Mouse (Mus musculus) layer of hippocampus, adult 11-12 months (tissue): ENCODE measurements around the gene Gzme.
"Not testable (repeated sequence)": the region's sequence is repeated elsewhere in the genome, so short reads cannot be mapped to it uniquely, and the experiment has no call there.

Experiments used
- DNase-seq: peaks from one replicate; pipeline ENCODE4 v3.0.0; 2022; ENCODE audit warnings: low spot score

Gene Gzme

GRCm38 (mm10) chr14:56120525-56120924 lies at the start of gene Gzme:
Gzme (minus strand) TSS chr14:56120625.
- DNase-seq = no peak

DNA sequence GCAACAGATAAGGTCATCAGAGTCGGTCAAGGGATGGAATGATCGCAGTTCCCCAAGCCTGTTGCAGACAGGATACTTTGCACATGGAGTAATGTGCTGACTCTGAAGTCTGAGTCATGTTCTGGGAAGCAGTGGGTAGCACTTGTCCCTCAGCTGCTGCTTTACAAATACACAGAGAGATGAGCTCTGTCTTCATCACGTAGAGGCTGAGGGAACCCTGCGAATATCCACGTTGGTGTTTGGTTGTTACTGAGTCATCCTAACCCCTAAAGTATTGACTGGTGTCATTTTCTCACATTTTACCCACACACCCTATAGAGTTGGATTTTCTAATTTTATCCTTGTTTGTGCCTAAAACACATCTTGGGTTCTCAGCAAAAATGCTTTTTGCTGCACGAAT lies 47.6 kb upstream of the Gzme start:
- no peak for DNase-seq

- DNase-seq = no peak
These were observed 41.7 kb upstream of the Gzme start for GRCm38 (mm10) chr14:56162109-56162508.

GRCm38 (mm10) chr14:56159479-56159878 lies 39.1 kb upstream of the Gzme start, which contains the start of gene Gzmg:
Gzmg (minus strand) TSS chr14:56159579.
- not testable (repeated sequence) for DNase-seq

DNA sequence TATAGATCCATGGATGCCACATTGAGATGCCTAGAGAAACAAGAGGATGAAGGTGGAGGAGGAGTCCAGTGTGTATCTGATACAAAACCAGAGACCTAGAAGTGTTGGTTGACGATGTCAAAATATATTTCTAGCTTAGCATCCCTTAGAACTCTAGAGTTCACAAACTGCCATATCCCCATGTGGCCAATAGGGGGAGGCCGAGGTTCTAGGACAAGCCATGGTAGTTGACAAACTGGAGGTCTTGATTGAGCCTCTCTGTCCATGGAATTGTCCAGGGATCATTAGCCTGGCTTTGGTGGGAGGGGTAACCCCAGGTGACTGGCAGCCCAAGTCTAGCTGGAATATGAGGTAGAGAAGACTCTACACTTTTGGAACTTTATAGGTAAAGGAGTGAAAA lies 34.9 kb upstream of the Gzme start:
- no peak for DNase-seq

GRCm38 (mm10) chr14:56133675-56134074 lies 13.2 kb upstream of the Gzme start:
- DNase-seq = not testable (repeated sequence)

- DNase-seq = not testable (repeated sequence)
These were observed 12.1 kb upstream of the Gzme start, which contains the start of gene Gzmd for GRCm38 (mm10) chr14:56132508-56132907. Gzmd (minus strand) TSS chr14:56132608.

DNA sequence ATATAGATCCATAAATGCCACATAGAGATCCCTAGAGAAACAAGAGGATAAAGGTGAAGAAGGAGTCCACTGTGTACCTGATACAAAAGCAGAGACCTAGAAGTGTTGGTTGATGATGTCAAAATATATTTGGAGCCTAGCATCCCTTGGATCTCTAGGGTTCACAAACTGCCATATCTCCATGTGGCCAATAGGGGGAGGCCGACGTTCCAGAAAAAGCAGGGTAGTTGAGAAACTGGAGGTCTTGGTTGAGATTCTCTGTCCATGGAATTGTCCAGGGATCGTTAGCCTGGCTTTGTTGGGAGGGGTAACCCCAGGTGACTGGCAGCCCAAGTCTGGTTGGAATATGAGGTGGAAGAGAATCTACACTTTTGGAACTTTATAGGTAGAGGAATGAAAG lies 7.9 kb upstream of the Gzme start:
- no peak for DNase-seq

GRCm38 (mm10) chr14:56123516-56123915 lies 3.1 kb upstream of the Gzme start:
- DNase-seq = no peak

DNA sequence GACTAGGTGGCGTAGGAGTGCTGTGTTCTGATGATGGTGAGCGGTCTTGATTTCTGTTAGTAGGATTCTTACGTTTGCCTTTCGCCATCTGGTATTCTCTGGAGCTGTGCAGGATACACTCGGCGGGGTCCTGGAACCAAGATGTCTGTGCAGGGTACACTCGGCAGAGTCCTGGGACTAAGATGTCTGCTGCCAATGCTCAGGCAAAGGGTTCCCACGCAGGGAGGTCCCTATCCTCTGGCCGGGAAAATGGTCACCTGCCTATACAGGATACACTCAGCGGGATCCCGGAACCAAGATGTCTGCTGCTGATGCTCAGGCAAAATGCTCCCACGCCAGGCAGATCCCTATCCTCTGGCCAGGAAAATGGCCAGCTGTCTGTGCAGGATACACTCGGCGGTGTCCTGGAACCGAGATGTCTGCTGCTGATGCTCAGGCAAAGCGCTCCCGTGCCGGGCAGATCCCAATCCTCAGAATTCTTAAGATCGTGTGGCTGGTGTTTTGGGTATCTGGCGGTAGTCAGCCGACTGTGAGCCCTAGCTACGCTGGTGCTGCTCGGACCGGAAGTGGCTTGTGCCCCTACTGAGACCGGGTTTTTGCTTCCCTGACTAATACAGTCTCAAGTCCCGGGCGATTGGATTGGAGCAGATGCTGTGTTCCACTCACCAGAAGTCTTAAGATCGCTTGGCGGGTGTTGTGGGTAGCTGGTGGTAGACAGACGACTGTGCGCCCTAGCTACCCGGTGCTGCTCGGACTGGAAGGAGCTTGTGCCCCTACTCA lies 4.7 kb downstream of the Gzme start:
- DNase-seq = not testable (repeated sequence)

DNA sequence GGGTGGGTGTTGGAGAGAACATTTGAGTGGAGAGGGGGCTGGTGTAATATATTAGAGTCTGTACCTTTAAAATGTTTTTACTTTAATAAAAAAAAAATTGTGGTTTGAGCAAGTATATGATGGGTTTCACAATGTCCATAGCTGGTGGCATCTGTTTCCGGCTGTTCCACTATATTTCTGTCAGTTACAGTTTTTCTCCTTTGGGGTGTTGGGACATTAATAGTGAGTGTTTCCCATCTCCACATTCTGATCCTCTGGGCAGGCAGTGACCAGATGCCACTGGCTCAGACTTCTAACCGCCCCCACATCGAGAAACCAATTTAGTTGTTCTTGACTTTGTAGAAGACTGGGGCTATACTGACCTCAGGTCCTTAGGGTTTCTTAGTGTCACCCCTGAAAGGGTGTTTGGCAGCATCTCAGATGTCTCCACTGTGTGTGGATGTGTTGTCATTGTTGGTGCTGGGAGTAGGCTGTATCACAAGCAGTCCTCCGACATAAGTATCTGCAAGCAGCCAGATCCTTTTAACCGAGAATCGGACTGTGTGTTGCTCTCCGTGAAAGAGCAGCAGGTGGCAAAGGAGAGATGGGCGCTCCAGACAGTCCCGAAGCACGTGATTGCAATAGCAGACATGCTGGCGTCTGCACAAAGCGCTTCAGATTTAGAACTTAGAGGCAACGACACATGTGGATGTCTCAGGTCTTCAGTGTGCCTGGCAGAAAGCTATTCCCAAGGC lies 14.8 kb downstream of the Gzme start:
- DNase-seq = no peak

- no peak for DNase-seq
These were observed 15.4 kb downstream of the Gzme start for GRCm38 (mm10) chr14:56105016-56105415.

GRCm38 (mm10) chr14:56103452-56103851 lies 17.0 kb downstream of the Gzme start:
- DNase-seq = no peak

DNA sequence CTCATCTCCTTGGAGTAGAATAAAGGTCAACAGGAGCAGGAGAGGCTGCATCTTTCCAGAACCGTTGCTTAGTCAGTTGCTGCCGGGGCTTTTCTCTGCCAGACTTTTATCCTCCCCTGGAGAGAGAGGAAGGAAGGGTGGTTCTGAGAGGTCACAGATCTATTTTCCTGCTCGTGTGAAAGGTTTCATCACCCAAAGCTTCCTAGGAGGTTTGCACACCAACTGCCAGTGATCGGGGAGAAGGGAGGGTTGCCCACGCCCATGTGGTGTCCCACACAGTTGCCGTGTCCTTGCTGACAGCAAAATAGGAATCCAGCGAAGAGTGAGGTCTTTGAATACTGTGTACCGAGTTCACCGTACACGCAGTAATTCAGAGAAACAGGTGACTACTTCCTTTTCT lies 18.0 kb downstream of the Gzme start, which contains the start of gene Ctsg:
TSS of gene Ctsg (minus strand) at position 189 of the 400 bp plus-strand sequence.
- DNase-seq = no peak

DNA sequence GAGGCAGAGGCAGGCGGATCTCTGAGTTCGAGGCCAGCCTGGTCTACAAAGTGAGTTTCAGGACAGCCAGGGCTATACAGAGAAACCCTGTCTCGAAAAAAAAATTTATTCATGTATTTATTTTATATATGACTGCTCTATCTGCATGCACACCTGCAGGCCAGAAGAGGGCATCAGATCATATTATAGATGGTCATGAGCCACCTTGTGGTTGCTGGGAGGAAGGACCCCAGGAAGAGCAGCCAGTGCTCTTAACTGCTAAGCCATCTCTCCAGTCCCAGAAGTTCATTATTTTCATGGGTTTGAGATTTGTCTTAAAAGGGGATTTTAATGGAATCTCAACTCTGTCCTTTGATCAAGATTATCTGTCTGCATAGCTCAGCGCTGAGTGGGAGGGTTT lies 21.5 kb downstream of the Gzme start:
- no peak for DNase-seq

GRCm38 (mm10) chr14:56097597-56097996 lies 22.8 kb downstream of the Gzme start:
- no peak for DNase-seq

GRCm38 (mm10) chr14:56093353-56093752 lies 27.1 kb downstream of the Gzme start:
- no peak for DNase-seq

GRCm38 (mm10) chr14:56086711-56087110 lies 33.7 kb downstream of the Gzme start:
- no peak for DNase-seq

GRCm38 (mm10) chr14:56085167-56085566 lies 35.3 kb downstream of the Gzme start, which contains the start of gene Mcpt8:
Mcpt8 (minus strand) TSS chr14:56085273.
- no peak for DNase-seq

DNA sequence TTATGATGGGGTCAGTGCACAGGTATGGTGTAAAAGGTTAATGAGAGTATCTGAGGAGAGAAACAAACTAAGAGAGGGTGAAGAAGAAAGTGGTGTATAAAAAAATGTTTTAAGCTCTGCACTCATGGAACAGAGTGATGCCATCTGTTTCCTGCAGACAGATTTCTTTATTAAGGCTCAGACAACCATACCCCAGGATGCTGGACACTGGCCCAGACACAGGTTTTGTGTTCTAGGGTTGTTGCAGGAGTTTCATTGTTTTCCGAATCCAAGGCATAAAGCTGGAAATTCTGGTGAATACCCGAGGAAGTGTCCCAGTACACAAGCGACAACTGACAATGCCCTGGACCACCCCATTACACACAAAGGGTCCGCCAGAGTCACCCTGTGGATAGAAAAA lies 38.4 kb downstream of the Gzme start:
- no peak for DNase-seq
